Mouse (Mus musculus): ENCODE data around the gene Gtf2ird1. TPM values are rescaled to one million over a fixed set of nuclear protein-coding genes. Genes with fewer than 3 reads are reported as not detected.

Gtf2ird1 gene
- polyA plus RNA-seq (2016; fragmentation: Nextera tagmentation; extraction: Ambion mirVana), result 95.9 and 99.9 TPM in 2 replicates

- peak; percentile 84 for ATAC-seq (ENCODE audit: low FRiP score)
- H3K9me3 ChIP-seq (replicated peaks), result no peaks in the 10 kb centered on the region; the same call in 1 of the 2 replicates
These were observed at the start of gene Gtf2ird1 for GRCm38 (mm10) chr5:134456503-134456962. Gene Gtf2ird1 (minus strand): TSS chr5:134456716.

DNA sequence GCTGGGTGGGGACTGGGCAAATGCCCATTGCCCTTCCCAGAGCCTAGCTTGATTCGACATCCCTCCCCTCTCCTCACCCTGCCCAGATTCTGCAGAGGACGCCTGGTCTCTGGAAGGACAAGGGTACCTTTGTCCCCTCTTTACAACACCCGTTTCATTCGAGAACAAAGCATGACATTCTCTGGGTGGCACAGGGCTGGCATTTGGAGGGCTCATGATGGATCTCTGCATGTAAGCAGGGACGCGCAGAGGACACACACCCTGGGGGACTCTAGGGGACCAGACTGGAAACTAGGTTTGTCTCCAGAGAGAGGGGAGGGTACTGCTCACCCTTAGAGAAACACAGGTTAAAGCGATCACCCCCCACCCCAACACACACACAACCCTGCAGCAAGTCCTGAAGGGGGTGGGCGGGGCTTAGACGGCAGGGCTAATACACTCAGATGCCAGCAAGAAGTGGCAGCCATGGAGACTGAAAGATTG, 49.3 kb upstream of the Gtf2ird1 start:
- Histone ChIP-seq H3K27me3 (no peaks in the 10 kb centered on the region), H3K27ac (0 out of 2 replicates have a peak overlapping the region, but pooled peaks have one; percentile 0), H3K4me3 (no peak overlapping the region), H3K4me2 (replicated peaks) (no peak overlapping the region), H3K9me3 (replicated peaks) (no peaks in the 10 kb centered on the region), H3K36me3 (peaks cover 82% of the 10 kb centered on the region), H3K4me1 (peaks cover 5% of the 10 kb centered on the region; the same call in 1 of the 2 replicates), H3K9ac (no peak overlapping the region)
- peak; percentile 65 for ATAC-seq (ENCODE audit: low FRiP score)
- 60% methylated on average over 9 of the region's 9 CpGs for WGBS

More at GRCm38 (mm10) chr5:134456503-134456962, at the start of gene Gtf2ird1:
- Histone ChIP-seq H3K36me3 (peaks cover 9% of the 10 kb centered on the region), H3K4me2 (replicated peaks) (peak within 1 kb of the TSS; percentile 87), H3K4me3 (peak within 1 kb of the TSS; percentile 74), H3K4me1 (peaks cover 22% of the 10 kb centered on the region), H3K27me3 (no peaks in the 10 kb centered on the region), H3K9ac (peak within 1 kb of the TSS; percentile 92), H3K27ac (peak within 1 kb of the TSS; percentile 89)
- WGBS, result 0% methylated on average over 31 of the region's 44 CpGs

DNA sequence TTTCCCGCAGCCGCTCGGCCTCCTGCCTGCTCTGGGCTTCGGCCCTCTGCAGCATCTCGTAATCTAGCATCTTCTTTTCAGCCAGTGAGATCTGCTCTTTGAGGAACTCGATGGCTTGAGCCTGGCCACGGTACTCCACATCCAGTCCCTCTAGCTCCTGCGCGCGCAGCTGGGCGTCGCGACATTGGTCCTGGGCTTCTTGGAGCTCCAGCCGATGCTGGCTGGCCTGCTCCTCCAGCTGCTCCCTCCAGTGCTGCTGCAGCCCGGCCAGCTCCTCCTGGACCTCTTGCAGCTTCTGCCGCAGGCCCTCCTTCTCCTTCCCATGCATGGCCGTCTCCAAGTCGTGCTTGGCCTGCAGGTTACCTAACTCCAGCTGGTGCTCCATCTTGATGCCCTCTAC, 46.1 kb upstream of the Gtf2ird1 start:
- H3K36me3 ChIP-seq, result peaks cover 81% of the 10 kb centered on the region
- no peak overlapping the region for H3K4me2 ChIP-seq (replicated peaks)
- H3K27ac ChIP-seq, result no peak overlapping the region
- H3K9me3 ChIP-seq (replicated peaks), result no peaks in the 10 kb centered on the region
- WGBS, result 93% methylated on average over 18 of the region's 18 CpGs
- no peak overlapping the region for H3K4me3 ChIP-seq
- H3K27me3 ChIP-seq, result no peaks in the 10 kb centered on the region
- no peak overlapping the region for H3K9ac ChIP-seq
- ATAC-seq (ENCODE audit: low FRiP score), result no peak
- peaks cover 3% of the 10 kb centered on the region; the same call in 1 of the 2 replicates for H3K4me1 ChIP-seq

- Histone ChIP-seq H3K27me3 (no peaks in the 10 kb centered on the region), H3K27ac (no peak overlapping the region), H3K4me2 (replicated peaks) (no peak overlapping the region), H3K36me3 (peaks cover 82% of the 10 kb centered on the region), H3K4me3 (no peak overlapping the region), H3K9me3 (replicated peaks) (no peaks in the 10 kb centered on the region), H3K9ac (no peak overlapping the region), H3K4me1 (peaks cover 3% of the 10 kb centered on the region; the same call in 1 of the 2 replicates)
- ATAC-seq (ENCODE audit: low FRiP score), result no peak
- 90% methylated on average over 9 of the region's 9 CpGs for WGBS
These were observed 44.9 kb upstream of the Gtf2ird1 start for GRCm38 (mm10) chr5:134501453-134501852.

DNA sequence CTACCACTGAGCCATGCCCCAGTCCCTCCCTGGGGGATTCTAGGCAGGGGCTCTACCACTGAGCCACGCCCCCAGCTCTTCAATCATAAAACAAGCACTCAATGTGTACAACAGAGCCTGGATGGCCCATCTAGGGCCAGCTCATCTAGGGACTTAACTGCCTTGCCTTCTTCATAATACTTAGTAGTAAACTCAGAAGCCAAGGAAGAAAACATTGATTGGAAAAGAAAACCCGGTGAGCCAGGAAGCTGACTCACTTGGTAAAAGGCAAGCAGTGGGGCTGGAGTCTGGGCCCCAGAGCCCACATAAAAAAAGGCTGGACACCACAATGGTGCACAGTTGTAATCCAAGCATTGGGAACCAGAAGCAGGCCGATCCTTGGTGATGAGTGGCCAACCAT, 44.2 kb upstream of the Gtf2ird1 start:
- H3K36me3 ChIP-seq, result peaks cover 87% of the 10 kb centered on the region
- no peak overlapping the region for H3K4me3 ChIP-seq
- no peak overlapping the region for H3K9ac ChIP-seq
- H3K27me3 ChIP-seq, result no peaks in the 10 kb centered on the region
- no peaks in the 10 kb centered on the region for H3K9me3 ChIP-seq (replicated peaks)
- WGBS, result 99% methylated on average over 3 of the region's 3 CpGs
- no peak overlapping the region for H3K4me2 ChIP-seq (replicated peaks)
- no peak overlapping the region for H3K27ac ChIP-seq
- no peak for ATAC-seq (ENCODE audit: low FRiP score)
- no peaks in the 10 kb centered on the region; the same call in 1 of the 2 replicates for H3K4me1 ChIP-seq

GRCm38 (mm10) chr5:134500062-134500461, 43.5 kb upstream of the Gtf2ird1 start:
- H3K36me3 ChIP-seq, result peaks cover 89% of the 10 kb centered on the region
- 83% methylated on average over 4 of the region's 4 CpGs for WGBS
- no peaks in the 10 kb centered on the region for H3K27me3 ChIP-seq
- H3K9ac ChIP-seq, result no peak overlapping the region
- no peak for ATAC-seq (ENCODE audit: low FRiP score)
- no peak overlapping the region for H3K27ac ChIP-seq
- no peaks in the 10 kb centered on the region; the same call in 1 of the 2 replicates for H3K4me1 ChIP-seq
- no peak overlapping the region for H3K4me2 ChIP-seq (replicated peaks)
- H3K4me3 ChIP-seq, result no peak overlapping the region
- no peaks in the 10 kb centered on the region for H3K9me3 ChIP-seq (replicated peaks)

- no peaks in the 10 kb centered on the region for H3K4me1 ChIP-seq
- H3K9ac ChIP-seq, result no peak overlapping the region
- no peaks in the 10 kb centered on the region for H3K9me3 ChIP-seq (replicated peaks)
- H3K4me3 ChIP-seq, result no peak overlapping the region
- H3K27ac ChIP-seq, result no peak overlapping the region
- no peak overlapping the region for H3K4me2 ChIP-seq (replicated peaks)
- 95% methylated on average over 5 of the region's 5 CpGs for WGBS
- peaks cover 88% of the 10 kb centered on the region for H3K36me3 ChIP-seq
- no peaks in the 10 kb centered on the region for H3K27me3 ChIP-seq
- ATAC-seq (ENCODE audit: low FRiP score), result no peak
These were observed 40.5 kb upstream of the Gtf2ird1 start for GRCm38 (mm10) chr5:134497026-134497425.

- H3K9ac ChIP-seq, result no peak overlapping the region
- H3K4me1 ChIP-seq, result no peaks in the 10 kb centered on the region
- no peak overlapping the region for H3K27ac ChIP-seq
- no peak overlapping the region for H3K4me3 ChIP-seq
- H3K27me3 ChIP-seq, result no peaks in the 10 kb centered on the region
- no peak overlapping the region for H3K4me2 ChIP-seq (replicated peaks)
- no peak for ATAC-seq (ENCODE audit: low FRiP score)
- WGBS, result 85% methylated on average over 4 of the region's 4 CpGs
- no peaks in the 10 kb centered on the region for H3K9me3 ChIP-seq (replicated peaks)
- peaks cover 83% of the 10 kb centered on the region for H3K36me3 ChIP-seq
These were observed 39.3 kb upstream of the Gtf2ird1 start for GRCm38 (mm10) chr5:134495796-134496195.

DNA sequence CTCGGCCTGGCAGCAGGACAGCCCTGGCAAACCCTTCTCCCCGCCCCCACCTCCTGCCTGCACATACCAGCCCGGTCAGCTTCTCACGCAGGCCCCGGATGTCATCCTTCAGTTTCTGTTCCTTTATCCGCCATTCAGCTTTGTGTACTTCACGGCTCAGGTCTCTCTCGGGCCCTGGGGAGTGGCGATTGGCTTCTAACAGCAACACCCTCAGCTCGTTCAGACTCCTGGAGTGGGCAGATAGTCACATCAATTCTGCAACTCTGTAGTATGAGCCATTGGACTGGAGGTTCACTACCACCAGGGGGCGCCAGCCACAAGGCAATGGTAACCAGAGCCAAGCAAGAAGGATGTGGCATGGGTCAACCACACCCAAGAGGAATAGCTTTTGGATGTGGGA, 37.6 kb upstream of the Gtf2ird1 start:
- Histone ChIP-seq H3K4me3 (no peak overlapping the region), H3K36me3 (peaks cover 86% of the 10 kb centered on the region), H3K27ac (no peak overlapping the region), H3K9ac (no peak overlapping the region), H3K27me3 (no peaks in the 10 kb centered on the region), H3K4me1 (0 out of 2 replicates have a peak, but pooled peaks cover 3% of the 10 kb centered on the region), H3K4me2 (replicated peaks) (no peak overlapping the region), H3K9me3 (replicated peaks) (no peaks in the 10 kb centered on the region)
- 60% methylated on average over 11 of the region's 11 CpGs for WGBS
- peak; percentile 53 for ATAC-seq (ENCODE audit: low FRiP score)

DNA sequence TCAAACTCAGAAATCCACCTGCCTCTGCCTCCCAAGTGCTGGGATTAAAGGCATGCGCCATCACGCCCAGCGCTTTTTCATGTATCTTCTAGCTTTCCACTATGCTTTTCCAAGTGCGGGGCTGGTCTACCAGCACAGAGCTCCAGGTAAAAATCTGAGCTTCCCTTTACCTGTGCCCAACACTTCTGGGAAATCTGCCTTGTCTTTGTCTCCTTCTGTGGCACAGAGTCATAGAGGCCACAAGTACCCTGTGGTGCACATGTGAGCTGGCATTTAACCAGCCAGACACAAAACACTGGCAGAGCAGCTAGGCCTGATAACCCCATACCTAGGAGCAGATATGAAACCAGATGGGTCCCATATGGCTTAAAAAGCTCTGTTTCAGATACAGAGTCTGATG, 36.4 kb upstream of the Gtf2ird1 start:
- Histone ChIP-seq H3K9ac (no peak overlapping the region), H3K27ac (no peak overlapping the region), H3K4me3 (no peak overlapping the region), H3K4me2 (replicated peaks) (no peak overlapping the region), H3K36me3 (peaks cover 82% of the 10 kb centered on the region), H3K9me3 (replicated peaks) (no peaks in the 10 kb centered on the region), H3K27me3 (no peaks in the 10 kb centered on the region), H3K4me1 (0 out of 2 replicates have a peak, but pooled peaks cover 3% of the 10 kb centered on the region)
- 98% methylated on average over 4 of the region's 4 CpGs for WGBS
- no peak for ATAC-seq (ENCODE audit: low FRiP score)

DNA sequence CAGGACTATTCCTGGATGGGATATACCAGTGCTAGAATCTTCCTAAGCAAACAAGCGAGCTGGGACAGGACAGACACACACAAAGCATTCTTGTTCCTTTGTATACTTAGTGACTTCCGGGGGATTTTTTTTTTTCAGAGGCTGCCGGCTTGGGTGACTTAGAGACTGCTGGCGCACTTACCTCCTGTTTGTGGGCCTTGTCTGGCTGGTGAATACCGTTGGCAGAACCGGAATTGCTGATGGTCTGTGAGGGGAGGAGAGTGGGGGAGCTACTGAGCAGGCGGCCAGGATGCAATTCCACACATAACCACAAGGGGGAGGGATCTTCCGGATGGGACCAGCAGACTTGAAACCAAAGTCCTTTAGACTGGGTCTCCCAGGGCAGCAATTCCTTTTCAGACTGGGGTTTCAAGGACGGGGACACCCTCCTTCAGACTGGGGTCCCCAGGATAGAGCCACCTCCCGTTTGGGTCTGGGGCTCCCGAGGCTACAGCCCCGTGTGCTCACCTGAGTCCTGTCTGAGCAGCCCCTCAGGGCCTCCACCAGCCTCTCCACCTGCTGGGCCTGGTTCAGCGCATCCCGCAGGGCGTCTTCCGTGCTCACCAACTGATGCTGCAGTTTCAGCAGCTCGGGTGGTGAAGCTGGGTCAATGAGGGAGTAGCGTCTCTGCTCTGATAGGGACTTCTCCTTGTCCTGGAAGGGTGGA, 35.3 kb upstream of the Gtf2ird1 start:
- 27% methylated on average over 18 of the region's 18 CpGs for WGBS
- peak; percentile 29; the same call in 1 of the 2 replicates for ATAC-seq (ENCODE audit: low FRiP score)

GRCm38 (mm10) chr5:134491206-134491605, 34.7 kb upstream of the Gtf2ird1 start:
- H3K4me3 ChIP-seq, result no peak overlapping the region
- no peak overlapping the region for H3K27ac ChIP-seq
- no peaks in the 10 kb centered on the region for H3K9me3 ChIP-seq (replicated peaks)
- H3K4me1 ChIP-seq, result 0 out of 2 replicates have a peak, but pooled peaks cover 3% of the 10 kb centered on the region
- WGBS, result 89% methylated on average over 2 of the region's 2 CpGs
- H3K9ac ChIP-seq, result no peak overlapping the region
- ATAC-seq (ENCODE audit: low FRiP score), result no peak
- no peaks in the 10 kb centered on the region for H3K27me3 ChIP-seq
- peaks cover 64% of the 10 kb centered on the region for H3K36me3 ChIP-seq
- H3K4me2 ChIP-seq (replicated peaks), result no peak overlapping the region

More for the DNA sequence above, 35.3 kb upstream of the Gtf2ird1 start:
- Histone ChIP-seq H3K27me3 (no peaks in the 10 kb centered on the region), H3K27ac (0 out of 2 replicates have a peak overlapping the region, but pooled peaks have one; percentile 13), H3K4me2 (replicated peaks) (no peak overlapping the region), H3K4me1 (0 out of 2 replicates have a peak, but pooled peaks cover 3% of the 10 kb centered on the region), H3K9me3 (replicated peaks) (no peaks in the 10 kb centered on the region), H3K9ac (no peak overlapping the region), H3K4me3 (no peak overlapping the region), H3K36me3 (peaks cover 71% of the 10 kb centered on the region)
